Mouse (Mus musculus) E14TG2a.4 (cell line): ENCODE data around the gene Pagr1a.

Experiments
- CTCF ChIP-seq: conservative IDR thresholded peaks from 2 replicates; pipeline ENCODE4 v1.5.1; 2014; ENCODE audit warnings: low read length
- NANOG ChIP-seq: IDR thresholded peaks from 2 replicates; pipeline ENCODE4 v1.6.1; 2014; ENCODE audit warnings: borderline replicate concordance, low read length, mixed read lengths

DNA sequence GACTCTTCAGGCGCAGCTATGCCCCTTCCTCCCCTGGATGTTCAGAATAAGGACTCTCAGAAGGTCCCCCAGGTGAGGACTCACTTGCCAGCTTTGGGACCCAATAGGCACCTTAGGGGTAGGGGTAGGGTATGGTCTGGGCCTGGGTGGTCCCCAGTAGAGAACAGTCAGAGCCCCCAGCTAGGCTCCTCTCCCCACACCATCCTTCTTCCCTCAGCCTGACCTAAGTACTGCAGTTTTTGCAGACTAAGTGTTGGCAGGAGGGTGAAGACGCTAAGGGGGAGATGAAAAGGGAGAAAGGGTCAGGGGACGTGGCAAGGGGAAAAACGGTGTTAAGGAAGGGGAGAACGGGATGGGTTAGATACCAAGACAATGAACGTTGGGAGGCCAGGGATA is 796 bp upstream of the Pagr1a start:
- TF ChIP-seq CTCF, result no peak
- no peak for TF ChIP-seq NANOG
